Mouse (Mus musculus): ENCODE data around the gene Cc2d2a.

The Cc2d2a gene

DNA sequence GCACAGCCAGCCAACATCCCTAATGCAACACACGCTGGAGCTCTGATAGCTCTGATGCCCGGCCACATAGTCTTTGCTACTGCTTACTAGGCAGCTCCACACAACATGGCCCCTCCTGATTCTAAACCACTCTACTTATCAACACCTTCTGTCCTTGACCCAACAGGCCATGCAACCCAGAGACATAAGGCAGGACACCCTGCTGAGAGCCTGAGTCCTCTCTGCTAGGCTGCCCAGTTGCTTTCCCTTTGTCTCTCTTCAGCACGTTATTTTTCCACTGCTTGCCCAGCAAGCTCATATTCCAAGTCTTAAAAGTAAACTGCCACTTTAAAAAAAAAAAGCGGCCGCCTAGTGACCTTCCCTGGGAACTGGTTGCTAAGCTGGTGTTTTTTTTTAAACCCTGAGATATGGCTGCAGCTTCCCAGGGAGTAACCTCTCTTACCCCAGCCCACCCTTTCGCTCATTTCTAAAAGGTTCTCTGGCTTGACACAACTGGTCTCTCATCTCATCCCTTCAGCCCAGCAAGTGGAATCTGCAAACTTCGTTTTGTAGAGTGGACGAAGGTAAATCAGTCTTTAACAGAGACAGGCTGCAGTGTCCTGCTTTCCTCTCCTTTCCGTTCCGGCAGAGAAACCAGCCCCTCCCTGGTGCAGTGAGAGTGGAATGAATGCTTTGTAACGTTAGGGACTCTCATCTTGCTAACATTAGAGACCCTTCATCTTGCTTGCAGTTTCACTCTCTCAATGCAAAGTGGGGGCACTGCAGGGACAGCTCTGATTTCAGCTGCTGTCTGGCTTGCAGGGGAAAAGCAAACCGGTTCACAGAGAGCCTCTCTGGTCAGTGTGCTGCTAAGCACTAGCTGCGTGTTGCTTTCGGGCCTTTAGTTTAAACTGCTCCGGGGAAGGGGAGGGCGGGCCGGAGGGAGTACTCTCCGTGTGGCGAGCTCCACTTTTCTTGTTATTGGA is at the start of gene Cc2d2a:
Gene Cc2d2a, plus strand, starts transcription at position 350 of the 965 bp plus-strand sequence.
- peak; percentile 86 for DNase-seq

DNA sequence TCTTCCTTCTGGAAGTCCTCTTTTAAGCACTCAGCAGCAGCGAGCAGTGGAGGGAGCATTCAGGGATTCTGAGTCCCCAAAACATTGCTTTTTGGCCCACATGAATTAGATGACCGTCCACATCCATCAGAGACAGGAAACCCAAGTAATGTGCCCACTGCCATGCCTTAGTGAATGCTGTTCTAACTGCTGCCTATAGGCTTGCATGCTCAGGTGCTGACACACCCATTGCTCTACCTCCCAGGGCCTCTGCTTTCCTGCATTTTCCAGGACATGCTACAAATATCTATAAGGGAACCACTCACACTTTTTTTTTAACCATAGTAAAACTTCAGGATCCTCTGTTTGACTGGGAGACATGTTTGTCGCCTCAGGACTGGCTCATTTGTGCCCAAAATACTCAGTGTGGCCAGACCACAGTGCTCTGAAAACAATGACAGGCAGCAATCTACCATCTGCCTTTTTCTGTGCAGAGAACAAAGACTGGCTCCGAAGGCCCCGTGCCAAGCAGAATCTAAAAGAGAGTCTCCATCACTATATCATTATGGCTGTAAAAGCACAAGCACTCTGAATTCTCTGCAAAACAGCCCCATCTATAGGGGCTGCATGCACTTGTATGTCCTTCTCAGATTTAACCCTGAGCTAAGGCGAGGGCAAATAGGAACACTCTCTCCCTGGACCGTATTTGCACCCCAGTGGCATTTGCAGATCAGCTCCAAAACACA is 40.4 kb upstream of the Cc2d2a start:
- DNase-seq = no peak

DNA sequence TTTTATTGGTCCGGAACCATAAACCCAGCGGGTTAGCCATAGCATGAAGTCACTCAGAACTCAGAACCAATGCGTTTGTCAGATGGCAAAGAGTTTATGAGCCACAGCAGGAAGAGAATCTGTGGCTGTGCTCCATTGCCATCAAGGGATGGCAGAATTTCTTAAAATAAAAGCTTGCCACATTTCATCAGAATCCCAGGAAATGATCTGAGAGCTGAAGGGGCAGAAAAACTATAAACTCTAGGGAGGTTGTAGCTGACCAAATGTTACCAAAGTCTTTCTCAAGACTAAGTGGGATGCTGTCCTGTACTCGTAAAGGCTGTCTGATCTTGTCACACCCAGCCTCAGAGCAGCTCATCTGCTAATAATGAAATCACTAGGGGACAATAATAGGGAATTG is 36.7 kb upstream of the Cc2d2a start:
- DNase-seq = no peak

DNA sequence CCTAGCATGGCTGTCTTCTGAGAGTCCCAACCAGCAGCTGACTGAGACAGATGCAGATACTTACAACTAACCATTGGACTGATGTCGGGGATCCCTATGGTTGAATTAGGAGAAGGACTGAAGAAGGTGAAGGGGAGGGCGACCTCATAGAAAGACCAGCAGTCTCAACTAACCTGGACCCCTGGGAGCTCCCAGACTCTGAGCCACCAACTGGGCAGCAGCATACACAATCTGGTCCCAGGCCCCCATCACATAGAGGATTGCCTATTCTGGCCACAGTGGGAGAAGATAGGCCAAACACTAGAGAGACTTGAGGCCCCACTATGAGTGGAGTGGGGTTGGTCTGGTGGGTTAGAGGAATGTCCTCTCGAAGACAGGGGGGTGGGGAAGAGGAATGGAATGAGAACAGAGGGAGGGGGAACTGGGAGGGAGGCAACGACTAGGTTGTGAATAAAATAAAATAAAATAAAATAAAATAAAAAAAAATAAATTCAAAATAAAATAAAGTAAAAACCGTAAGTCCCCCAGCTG is 28.0 kb upstream of the Cc2d2a start:
- no peak for DNase-seq

DNA sequence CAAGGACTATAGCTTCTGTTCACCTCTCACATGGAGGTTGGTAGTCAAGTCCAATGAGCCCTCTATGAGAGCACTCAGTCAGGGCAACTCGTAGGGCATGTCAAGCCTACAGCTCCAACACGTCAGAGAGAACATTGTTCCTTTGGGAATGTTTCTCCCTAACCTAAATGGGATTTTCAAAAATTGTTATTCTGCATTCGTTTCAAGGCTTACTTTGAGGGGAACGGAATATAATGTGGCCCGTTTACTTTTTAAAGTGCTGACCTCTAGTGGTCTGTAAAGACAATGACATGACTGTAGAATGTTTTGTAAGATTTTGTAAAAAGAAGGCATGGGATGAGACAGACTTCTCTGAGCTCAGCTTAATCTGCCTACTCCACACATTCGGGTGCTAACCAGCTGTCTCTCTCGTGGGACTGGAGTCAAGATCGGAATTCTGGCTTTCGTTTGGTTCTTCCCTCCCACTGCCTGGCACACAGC is 27.5 kb upstream of the Cc2d2a start:
- peak; percentile 40 for DNase-seq

DNA sequence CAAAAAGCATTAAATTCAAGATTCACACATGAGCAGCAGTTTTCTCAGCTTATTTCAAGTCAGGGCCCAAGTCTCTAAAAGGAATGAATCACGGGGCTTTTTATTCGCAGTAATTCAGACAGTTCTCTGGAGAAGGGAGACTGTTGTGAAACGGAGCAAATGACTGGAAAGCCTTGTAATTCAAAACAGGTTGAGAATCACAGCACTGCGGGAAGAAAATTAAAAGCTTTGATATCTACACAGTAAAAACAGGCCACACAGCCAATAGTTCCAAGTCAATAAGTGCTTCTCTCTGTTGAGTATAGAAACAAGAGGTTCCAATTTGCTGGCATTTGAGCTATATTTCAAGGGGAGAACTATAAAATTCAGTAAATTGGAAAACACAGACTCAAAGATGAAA is 17.1 kb upstream of the Cc2d2a start:
- no peak for DNase-seq

DNA sequence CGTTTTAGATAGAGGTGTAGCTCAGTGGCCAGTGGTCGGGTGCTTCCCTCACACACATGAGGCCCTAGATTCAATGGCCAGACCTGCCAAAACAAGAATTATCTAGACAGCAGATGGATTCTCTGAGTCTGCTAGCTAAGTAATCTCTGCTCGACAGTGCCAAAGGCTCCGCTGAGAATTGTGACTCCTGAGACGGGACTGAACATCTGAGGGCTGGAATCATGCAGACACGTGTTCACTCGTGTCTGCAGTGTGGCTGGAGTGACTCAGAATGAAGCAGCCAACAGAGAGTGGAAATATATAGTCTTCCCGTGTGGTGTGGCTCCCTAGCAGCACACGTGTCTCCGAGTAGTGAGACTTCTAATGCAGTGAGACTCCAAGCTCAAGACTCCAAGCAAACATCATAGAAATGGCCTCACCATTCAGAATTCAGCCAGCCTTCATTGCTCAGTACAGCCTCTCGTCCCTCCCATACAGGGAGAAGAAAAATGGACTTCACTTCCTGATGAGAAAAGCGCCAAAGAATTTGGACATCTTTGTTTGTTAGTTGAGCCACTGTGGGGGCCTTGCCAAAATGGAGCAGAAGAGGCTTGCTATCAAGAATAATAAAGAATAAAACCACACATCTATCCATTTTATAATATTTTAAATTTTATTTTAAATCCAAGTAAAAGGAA is 14.9 kb upstream of the Cc2d2a start:
- DNase-seq = no peak

DNA sequence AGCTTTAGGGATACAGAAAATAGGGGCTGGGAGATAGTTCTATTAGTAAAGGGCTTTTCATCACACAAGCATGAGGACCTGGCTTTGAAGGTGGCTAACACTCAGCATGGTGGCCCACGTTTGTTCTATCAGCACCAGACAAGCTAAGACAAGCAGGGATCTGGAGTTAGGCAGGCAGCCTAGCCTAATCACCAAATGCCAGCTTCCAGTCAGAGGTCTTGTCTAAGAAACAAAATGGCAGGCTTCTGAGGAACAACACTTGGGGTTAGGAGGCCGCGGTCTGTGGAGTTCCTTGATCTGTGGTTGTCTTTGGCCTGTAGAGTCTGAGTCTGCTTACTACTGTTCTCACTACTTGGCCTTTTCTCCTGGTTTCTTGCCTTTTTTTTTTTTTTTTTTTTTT is 648 bp upstream of the Cc2d2a start:
- no peak for DNase-seq

DNA sequence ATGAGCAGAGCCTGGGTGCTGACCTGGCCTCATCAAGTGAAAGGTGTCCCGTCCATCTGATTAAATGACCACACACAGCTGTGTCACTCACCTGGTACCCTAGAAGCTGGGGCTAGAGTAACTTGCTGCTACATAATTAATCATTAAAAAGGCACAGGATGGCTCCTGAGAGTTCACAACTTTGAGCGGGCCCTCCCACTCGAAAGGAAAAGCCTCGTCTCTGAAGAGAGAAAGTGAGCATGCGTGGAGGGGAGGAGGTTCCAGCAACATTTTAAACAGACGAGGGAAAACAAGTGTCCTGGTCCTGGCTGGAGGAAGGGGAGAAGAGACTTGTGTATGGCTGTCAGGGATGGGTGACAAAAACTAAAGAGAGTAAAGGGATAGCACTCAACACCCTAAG is 1.4 kb downstream of the Cc2d2a start:
- DNase-seq = peak; percentile 9

DNA sequence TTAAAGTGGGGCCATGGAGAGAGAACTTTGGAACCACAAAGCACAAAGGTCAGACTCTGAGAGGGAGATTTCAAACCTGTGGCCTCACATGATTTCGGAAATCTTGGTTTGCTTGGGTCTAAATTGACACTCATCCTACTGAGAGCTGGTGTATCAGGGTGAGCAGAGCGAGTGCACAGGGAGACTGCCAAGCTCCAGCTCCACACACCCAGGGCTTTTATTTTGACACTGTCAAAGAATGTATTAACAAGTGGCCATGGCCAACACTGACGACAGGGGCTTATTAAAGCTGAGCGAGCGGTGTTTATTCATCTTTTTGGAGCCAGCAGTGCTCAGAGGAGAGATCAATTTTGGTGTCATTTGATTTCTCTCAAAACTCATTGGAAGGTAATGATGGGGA is 3.0 kb downstream of the Cc2d2a start:
- peak; percentile 77 for DNase-seq

DNA sequence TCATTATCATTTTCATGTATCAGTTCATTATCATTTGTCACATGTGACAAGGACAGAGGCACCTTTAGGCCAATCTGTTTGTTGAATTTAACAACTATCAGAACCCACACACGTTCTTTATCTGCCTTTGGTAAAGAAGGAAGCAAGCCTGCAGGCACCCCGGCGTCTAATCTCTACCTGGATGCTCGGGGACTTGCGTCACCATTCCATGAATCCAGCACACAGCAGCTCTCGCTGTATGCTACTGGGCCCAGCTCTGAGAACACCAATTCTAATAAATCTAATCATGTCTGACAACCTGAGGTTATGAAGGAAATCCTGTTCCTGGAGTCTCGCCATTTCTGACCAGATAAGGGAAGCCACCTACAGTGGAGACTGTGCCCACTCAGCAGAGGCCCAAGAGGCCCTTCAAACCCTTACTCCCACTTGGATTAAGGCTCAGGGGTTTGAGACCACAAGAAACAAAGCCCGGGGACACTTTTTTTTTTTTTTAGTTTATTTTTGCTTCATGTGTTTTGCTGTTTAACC is 7.0 kb downstream of the Cc2d2a start:
- DNase-seq = no peak

DNA sequence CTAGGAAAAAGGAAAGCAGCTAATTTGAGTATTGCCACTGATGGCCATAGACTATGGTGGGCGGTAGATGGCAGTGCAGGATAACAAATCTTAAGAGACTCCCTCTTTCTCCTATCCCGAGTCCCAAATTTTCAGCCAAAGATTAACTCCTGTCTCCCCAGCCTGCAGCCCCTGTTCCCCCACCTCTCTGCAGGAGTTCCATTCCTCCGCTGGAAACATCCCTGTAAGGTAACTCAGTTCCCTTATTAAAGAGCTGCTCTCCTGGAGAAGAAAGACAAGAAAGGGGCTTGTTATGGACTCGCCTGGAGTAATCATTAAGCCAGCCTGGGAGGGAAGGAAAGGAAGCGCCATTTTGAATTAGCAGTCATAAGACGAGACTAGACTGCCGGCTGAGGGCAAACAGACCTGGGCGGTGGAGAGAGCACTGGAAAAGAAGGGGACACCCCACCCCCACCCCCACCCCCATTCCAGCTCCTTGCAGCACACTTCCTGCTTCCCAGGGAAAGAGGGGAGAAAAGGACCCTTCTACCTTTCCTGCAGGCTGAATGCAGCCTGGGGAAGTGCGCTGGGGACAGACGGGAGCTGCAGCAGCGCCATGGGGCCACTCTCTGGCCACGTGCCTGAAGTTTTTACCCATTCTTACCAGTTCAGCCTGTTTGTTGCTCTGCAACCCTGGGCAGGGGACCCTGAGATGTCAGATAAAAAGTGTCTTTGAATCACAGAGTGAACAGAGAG is 10.2 kb downstream of the Cc2d2a start:
- DNase-seq = peak; percentile 94

DNA sequence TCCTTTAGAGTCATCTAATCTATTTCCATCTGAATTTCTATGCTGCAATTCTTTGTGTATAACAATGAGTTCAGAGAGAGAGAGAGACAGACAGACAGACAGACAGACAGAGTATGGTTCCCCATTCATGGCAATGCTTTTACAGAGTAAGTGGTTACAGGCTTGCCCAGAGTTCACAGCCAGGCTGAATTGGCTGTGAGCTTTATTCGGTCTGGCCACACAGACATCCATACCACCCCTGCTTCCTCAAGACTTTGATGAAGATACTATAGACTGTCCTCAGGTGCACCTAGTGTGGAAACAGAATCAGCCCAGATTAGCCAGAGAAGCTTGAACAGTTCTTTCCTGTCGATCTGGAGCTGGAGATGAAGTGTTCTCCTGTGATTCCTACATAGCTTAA is 10.9 kb downstream of the Cc2d2a start:
- no peak for DNase-seq

DNA sequence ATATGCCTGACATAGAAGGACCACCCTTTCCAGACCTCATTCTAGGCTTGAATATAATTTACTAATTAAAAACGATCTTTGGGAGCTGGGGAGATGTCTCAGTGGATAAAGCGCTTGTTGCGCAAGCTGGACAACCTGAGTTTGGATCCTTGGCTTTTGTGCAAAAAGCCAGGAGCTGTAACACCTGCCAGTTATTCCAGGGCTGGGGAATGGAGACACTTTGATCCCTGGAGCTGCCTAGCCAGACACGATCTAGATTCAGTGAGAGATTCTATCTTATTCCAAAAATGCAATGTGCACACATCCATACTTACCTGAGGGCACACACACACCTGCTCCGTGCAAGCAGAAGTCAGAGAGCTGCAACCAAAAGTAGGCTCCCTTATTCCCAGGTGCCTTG is 23.3 kb downstream of the Cc2d2a start:
- no peak for DNase-seq

DNA sequence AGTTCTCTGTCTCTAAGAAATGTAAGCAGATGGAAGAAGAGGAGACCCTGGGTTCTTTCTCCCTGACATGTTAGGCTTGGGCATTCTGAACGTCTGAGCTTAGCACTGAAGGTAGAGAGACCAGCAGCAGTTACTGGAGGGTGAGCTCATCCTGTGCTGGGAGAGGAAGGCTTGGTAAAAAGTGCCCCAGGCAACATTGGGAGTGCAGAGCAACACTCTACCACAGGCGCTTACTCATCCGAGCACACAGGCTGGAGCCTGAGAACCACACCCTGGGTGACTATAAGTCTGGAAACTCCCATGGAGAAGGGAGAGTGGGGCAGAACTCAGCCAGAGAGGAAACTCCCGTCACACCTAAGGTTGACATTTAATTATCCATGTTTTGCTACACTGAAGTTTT is 30.3 kb downstream of the Cc2d2a start:
- no peak for DNase-seq

DNA sequence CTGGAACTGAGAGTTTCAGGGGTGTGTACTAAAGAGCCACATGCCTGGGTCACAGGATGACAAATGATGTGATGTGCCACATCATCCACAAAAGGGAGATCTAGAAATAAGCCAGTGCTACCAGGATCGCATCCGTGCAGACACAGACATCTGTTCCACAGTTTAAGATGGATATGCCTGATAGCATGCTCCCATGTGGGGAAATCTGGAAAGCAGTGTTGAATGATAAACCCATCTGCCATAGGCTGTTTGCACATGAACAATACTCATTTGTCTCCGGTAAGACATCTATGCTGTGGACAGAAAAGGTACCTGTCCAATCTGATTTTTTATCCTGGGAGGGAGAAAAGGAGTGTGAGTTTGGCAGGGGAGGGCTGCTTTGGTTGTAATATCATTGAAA is 35.0 kb downstream of the Cc2d2a start:
- DNase-seq = no peak

DNA sequence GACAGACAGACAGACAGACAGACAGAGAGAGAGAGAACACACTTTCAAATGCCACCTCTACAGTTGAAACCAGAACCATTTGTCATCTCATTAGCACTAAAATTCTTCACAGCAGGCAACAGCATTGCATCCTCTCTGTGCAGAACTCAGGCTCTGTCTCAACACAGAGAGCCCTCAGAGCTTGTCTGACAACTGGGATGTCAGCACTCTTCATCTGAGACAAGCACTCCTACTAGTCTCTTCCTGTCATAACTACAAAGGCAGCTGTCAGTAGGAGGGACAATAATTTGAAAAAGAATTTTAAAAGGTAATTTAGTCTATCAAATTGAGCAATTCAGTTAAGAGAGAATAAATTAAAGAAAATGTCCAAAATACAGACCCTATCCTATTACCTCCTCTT is 37.1 kb downstream of the Cc2d2a start:
- DNase-seq = no peak

DNA sequence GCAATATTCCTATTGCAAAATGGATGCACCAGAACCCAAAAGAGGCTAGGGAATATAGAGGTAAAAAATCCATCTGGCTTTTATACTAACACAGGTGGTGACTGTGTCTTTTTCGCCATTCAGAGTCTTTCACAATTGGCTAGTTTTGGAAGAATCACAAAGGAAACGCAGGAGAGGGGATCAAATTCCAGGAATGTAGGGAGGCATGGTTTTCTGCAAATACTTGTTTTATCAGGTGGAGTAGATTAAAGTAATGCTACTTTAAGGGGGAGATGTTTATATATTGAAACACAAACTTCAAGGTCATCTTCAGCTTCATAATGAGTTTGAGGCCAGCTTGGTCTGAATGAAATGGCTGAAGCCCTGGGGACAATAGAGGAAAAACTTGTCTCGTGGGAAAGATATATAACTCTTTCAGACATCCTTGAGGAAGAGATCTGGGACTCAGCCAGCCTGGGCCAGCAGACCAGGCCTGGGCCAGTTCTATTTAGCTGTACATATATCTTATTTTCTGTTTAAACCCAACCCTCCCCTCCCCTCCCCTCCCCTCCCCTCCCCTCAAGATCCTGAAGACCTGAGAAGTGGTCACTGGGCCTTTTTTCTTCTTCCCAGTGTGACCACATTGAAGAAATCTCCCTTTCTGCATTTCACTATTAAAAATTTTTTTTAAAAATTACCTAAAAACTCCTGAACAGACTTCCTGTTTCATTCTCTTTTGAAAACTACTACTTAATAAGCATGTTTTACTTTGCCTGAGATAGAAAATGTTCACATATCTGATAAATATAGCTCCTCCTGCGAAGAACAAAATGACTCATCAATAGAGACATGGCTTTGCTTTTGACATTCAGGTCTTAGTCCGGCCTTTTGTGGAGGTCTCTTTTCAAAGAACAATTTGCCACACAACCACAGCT is 59.6 kb downstream of the Cc2d2a start:
- DNase-seq = no peak

DNA sequence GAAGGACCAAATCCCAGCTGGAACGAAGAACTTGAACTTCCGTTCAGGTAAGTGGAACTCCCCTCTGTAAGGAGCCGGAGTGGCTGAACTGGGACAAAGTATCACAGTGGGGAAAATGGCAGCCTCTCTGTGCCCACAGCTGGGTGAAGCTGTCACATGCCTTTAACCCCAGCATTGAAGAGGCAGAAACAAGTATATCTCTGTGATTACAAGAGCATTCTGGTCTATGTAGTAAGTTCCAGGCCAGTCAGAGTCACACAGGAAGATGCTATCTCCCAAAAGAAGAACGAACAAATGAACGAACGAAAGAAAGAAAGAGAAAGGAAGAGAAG is 60.3 kb downstream of the Cc2d2a start:
- DNase-seq = no peak

DNA sequence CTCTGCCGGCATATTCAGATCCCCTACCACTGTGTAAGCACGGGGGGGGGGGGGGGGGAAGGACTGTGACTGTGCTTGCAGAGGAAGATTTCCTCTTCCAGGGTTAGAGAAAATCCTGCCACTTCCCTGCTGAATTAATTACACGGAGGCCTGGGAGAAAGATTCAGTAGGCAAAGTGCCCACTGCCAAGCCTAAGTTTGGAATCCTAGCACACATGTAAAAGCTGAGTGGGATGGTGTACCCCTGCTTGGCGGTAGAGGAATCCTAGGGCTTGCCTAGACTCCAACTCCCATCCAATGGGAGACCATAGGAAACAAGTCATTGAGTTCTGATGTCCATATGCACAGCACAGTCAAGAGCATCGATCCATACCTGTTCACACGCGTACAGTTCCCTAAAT is 61.7 kb downstream of the Cc2d2a start:
- no peak for DNase-seq
